In genomic region chr13:4296991-4297390, GRCm38 (mm10) we compare ENCODE assay signal across 32 mouse cellular contexts. TPM values are rescaled to one million over a fixed set of nuclear protein-coding genes. Genes with fewer than 3 reads are reported as not detected.
"Had no signal": no experiment of that assay in that cellular context is flagged by ENCODE, and none has a peak within 500 bp of the region (broad histone marks: within the 10 kb centered on the region; RNA-seq: fewer than 3 reads in every experiment).

No protein-coding gene starts in this region.

- ATAC-seq: hindbrain, embryonic 16.5 days; inflammation-experienced regulatory T-cells, adult 6 months; intestine, embryonic 15.5 days; intestine, postnatal 0 days; liver, embryonic 12.5 days had no signal

- H3K27ac ChIP-seq: heart, adult 2 months; heart, embryonic 10.5 days; hindbrain, embryonic 10.5 days; hindbrain, embryonic 12.5 days; hindbrain, embryonic 14.5 days; intestine, embryonic 15.5 days; layer of hippocampus, adult 2 months; limb, embryonic 13.5 days; limb, embryonic 15.5 days; liver, embryonic 12.5 days had no signal

- H3K4me3 ChIP-seq: heart, adult 2 months; heart, embryonic 10.5 days; heart, embryonic 12.5 days; hindbrain, embryonic 10.5 days; hindbrain, embryonic 12.5 days; intestine, embryonic 15.5 days; layer of hippocampus, adult 2 months; limb, embryonic 13.5 days; limb, embryonic 15.5 days; liver, embryonic 12.5 days had no signal

- DNase-seq: gastrocnemius, postnatal 14 days; gastrocnemius, postnatal 36 days; heart, adult 2 months; heart, postnatal 10 days; heart, postnatal 4 days; kidney, adult 18-20 months; kidney, adult 8-10 months; kidney, postnatal 10 days; kidney, postnatal 25 days; kidney, postnatal 4 days; left cerebral cortex, postnatal 4 days had no signal

RNA-seq across cellular contexts. Expression of gene Akr1c12, which starts 17.8 kb away (rescaled TPM):
- total RNA-seq: gastrocnemius, adult 18-20 months; gastrocnemius, adult 8-10 months; gastrocnemius, postnatal 14 days; gastrocnemius, postnatal 36 days; heart, adult 2 months; heart, postnatal 10 days; heart, postnatal 25 days; heart, postnatal 4 days; layer of hippocampus, adult 2 months; layer of hippocampus, postnatal 10 days; layer of hippocampus, postnatal 25 days; left cerebral cortex, adult 8-10 months; left cerebral cortex, postnatal 10 days; left cerebral cortex, postnatal 25 days; left cerebral cortex, postnatal 4 days had no signal
